Mouse (Mus musculus): ENCODE measurements around the gene Fsd1l. TPM values are rescaled to one million over a fixed set of nuclear protein-coding genes. Genes with fewer than 3 reads are reported as not detected.
"Not testable (repeated sequence)": the region's sequence is repeated elsewhere in the genome, so short reads cannot be mapped to it uniquely, and the experiment has no call there.

Gene Fsd1l
- polyA plus RNA-seq, 1 experiment: 0.53 TPM

DNA sequence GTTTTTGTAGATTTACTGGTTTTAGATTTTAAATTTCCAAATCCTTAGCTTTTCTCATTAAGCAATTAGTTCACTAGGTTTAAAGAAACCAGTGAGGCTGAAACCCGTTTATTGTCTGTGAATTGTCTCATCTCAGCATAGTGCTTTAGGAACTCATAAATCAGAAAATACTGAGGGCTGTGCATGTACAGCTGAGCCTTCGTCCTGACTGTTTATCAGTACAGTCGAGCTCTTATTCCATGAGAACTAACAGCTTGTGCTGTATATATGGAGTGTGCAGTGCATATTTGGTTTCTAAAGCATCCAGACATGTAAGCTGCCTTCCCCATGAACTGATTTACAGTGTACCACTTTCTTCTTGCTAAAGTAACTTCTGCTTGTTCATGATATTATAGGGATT is 26.8 kb downstream of the Fsd1l start:
- H3K27me3 ChIP-seq (ENCODE audit: control insufficient read depth, insufficient read depth, low read length): no peaks in the 10 kb centered on the region
- WGBS: 76% methylated on average over 3 of the region's 3 CpGs
- no peak overlapping the region for H3K27ac ChIP-seq (ENCODE audit: insufficient read depth, low read depth, low read length)
- no peaks in the 10 kb centered on the region for H3K4me1 ChIP-seq (ENCODE audit: control insufficient read depth, insufficient read depth, insufficient read length, low read length)
- H3K4me3 ChIP-seq (ENCODE audit: low read depth, low read length): no peak overlapping the region
- H3K36me3 ChIP-seq (ENCODE audit: control insufficient read depth, insufficient read depth, low read length): peaks cover 11% of the 10 kb centered on the region
- no peak for TF ChIP-seq CTCF (IDR thresholded peaks at IDR 0.05; ENCODE audit: extremely low read depth, insufficient read length, insufficient replicate concordance, low read depth, low read length)
- TF ChIP-seq POLR2A (IDR thresholded peaks at IDR 0.05; ENCODE audit: low read depth, low read length): no peak

DNA sequence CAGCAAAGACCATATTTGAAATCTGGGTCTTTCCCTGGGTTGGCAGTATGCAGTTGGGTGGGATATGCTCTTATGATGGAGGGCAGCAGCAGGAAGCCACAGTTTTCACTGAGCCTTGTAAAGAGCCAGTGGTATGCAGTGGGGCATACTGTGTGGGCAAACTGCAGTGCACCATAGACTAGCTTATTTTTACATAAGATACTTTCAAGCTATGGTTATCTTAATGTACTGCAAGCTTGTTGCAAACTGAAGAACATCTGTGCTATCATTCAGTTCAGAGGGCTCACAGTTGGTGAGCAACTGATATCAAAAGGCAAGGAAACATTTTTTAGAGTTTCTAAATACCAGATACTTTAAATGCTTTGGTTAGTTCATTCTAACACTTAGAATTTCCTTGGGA is 29.4 kb downstream of the Fsd1l start:
- H3K27me3 ChIP-seq (ENCODE audit: control insufficient read depth, insufficient read depth, low read length): no peaks in the 10 kb centered on the region
- H3K36me3 ChIP-seq (ENCODE audit: control insufficient read depth, insufficient read depth, low read length): peaks cover 7% of the 10 kb centered on the region
- H3K27ac ChIP-seq (ENCODE audit: insufficient read depth, low read depth, low read length): no peak overlapping the region
- no peak overlapping the region for H3K4me3 ChIP-seq (ENCODE audit: low read depth, low read length)
- no peaks in the 10 kb centered on the region for H3K4me1 ChIP-seq (ENCODE audit: control insufficient read depth, insufficient read depth, insufficient read length, low read length)
- TF ChIP-seq POLR2A (IDR thresholded peaks at IDR 0.05; ENCODE audit: low read depth, low read length) (no peak), CTCF (IDR thresholded peaks at IDR 0.05; ENCODE audit: extremely low read depth, insufficient read length, insufficient replicate concordance, low read depth, low read length) (no peak)

DNA sequence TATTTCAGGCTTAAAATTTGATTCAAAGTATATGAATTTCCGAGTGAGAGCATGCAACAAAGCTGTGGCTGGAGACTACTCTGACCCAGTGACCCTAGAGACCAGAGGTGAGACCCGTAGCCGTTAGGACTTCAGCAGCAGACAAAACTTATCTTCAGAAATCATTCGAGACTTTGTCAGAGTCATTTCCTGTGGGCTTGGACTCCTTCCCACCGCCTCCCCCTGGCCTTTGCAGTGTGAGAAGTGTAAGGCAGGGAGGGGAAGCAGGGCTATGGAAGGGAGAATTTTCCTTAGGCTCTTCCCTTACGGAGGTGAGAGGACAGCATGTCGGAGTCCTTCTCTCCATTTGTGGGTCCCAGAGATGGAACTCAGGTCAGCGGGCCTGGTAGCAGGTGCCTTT is 50.8 kb downstream of the Fsd1l start:
- WGBS: 77% methylated on average over 8 of the region's 8 CpGs

DNA sequence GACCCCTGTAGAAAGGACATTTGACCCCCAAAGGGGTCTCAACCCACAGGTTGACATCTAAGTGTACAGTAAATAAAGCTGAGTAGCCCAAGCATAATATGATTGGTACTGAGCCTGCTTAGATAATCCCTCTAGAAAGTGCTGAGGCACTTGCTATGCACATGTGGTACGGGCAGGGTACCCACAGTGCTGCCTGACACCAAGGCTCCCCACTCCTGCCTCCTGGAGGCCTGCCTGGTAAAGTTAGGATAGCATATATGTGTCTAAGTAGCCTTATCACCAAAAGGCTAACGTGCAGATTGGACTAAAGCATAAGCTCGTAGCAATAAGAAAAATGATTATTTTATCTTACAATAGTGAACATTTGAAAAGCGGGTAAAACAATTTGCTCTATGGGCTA is 57.7 kb downstream of the Fsd1l start:
- Histone ChIP-seq H3K27me3 (ENCODE audit: control insufficient read depth, insufficient read depth, low read length) (no peaks in the 10 kb centered on the region), H3K27ac (ENCODE audit: insufficient read depth, low read depth, low read length) (no peak overlapping the region), H3K4me1 (ENCODE audit: control insufficient read depth, insufficient read depth, insufficient read length, low read length) (no peaks in the 10 kb centered on the region), H3K36me3 (ENCODE audit: control insufficient read depth, insufficient read depth, low read length) (peaks cover 1% of the 10 kb centered on the region), H3K4me3 (ENCODE audit: low read depth, low read length) (no peak overlapping the region)
- WGBS: 83% methylated on average over 4 of the region's 4 CpGs
- TF ChIP-seq CTCF (IDR thresholded peaks at IDR 0.05; ENCODE audit: extremely low read depth, insufficient read length, insufficient replicate concordance, low read depth, low read length): no peak
- TF ChIP-seq POLR2A (IDR thresholded peaks at IDR 0.05; ENCODE audit: low read depth, low read length): no peak

More for the DNA sequence above, 50.8 kb downstream of the Fsd1l start:
- H3K4me3 ChIP-seq (ENCODE audit: low read depth, low read length): no peak overlapping the region
- H3K27ac ChIP-seq (ENCODE audit: insufficient read depth, low read depth, low read length): no peak overlapping the region
- TF ChIP-seq POLR2A (IDR thresholded peaks at IDR 0.05; ENCODE audit: low read depth, low read length): no peak
- H3K36me3 ChIP-seq (ENCODE audit: control insufficient read depth, insufficient read depth, low read length): peaks cover 5% of the 10 kb centered on the region
- H3K27me3 ChIP-seq (ENCODE audit: control insufficient read depth, insufficient read depth, low read length): no peaks in the 10 kb centered on the region
- H3K4me1 ChIP-seq (ENCODE audit: control insufficient read depth, insufficient read depth, insufficient read length, low read length): no peaks in the 10 kb centered on the region

DNA sequence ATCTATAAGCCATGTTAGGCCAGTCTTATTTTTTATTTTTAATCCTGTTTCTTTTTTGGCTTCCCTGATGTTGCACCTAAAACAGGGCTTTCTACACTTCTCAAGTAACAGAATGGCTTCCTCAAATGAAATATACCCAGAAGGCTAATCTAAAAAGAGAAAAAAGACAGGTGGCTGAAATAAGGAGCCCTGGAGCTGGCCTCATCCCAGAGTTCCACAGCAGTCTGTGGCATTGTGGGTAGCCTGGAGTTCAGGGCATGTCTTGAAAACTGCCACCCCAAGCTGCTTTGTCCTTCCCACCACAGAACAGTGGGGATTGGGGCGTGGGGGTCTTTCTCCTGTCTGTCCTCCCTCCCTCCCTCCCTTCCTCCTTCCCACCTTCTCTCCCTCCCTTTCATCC is 60.1 kb downstream of the Fsd1l start:
- no peak for TF ChIP-seq CTCF (IDR thresholded peaks at IDR 0.05; ENCODE audit: extremely low read depth, insufficient read length, insufficient replicate concordance, low read depth, low read length)
- TF ChIP-seq POLR2A (IDR thresholded peaks at IDR 0.05; ENCODE audit: low read depth, low read length): no peak
- WGBS: 100% methylated on average over 1 of the region's 1 CpGs
- peaks cover 7% of the 10 kb centered on the region for H3K36me3 ChIP-seq (ENCODE audit: control insufficient read depth, insufficient read depth, low read length)

DNA sequence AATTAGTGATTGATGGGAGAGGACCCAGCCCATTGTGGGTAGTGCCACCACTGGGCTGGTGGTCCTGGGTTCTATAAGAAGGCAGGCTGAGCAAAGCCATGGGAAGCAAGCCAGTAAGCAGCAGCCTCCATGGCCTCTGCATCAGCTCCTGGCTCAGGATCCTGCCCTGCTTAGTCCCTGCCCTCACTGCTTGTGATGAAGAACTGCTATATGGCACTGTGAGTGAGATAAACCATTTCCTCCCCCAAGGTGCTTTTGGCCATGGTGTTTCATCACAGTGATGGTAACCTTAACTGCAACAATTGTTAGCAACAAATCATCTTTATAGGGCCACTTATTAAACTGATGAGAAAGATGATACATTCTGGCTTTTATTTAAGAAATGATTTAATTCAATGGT is 77.9 kb downstream of the Fsd1l start:
- H3K36me3 ChIP-seq (ENCODE audit: control insufficient read depth, insufficient read depth, low read length); H3K27ac ChIP-seq (ENCODE audit: insufficient read depth, low read depth, low read length); H3K4me1 ChIP-seq (ENCODE audit: control insufficient read depth, insufficient read depth, insufficient read length, low read length); H3K27me3 ChIP-seq (ENCODE audit: control insufficient read depth, insufficient read depth, low read length); H3K4me3 ChIP-seq (ENCODE audit: low read depth, low read length): not testable (repeated sequence)

More for the DNA sequence above, 60.1 kb downstream of the Fsd1l start:
- no peaks in the 10 kb centered on the region for H3K27me3 ChIP-seq (ENCODE audit: control insufficient read depth, insufficient read depth, low read length)
- no peaks in the 10 kb centered on the region for H3K4me1 ChIP-seq (ENCODE audit: control insufficient read depth, insufficient read depth, insufficient read length, low read length)
- H3K4me3 ChIP-seq (ENCODE audit: low read depth, low read length): no peak overlapping the region
- no peak overlapping the region for H3K27ac ChIP-seq (ENCODE audit: insufficient read depth, low read depth, low read length)

DNA sequence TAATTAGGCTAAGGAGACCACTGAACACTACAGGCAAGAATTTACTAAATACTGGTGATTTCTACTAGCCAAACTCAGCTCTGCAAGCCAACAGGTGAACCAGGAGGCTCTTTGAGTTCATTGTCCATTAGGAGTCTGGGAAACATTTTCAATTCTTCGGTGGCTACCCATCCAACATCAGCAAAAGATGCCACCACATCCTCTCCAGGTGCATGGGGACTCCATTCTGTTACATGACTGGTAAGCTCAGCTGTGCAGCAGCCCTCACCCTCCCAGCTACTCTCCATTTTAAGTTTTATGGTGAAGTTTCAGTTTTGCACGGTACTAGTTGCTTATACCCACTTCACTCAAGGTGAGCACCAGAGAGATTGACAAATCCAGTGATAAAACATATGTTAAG is 78.8 kb downstream of the Fsd1l start:
- Histone ChIP-seq H3K27ac (ENCODE audit: insufficient read depth, low read depth, low read length) (no peak overlapping the region), H3K4me3 (ENCODE audit: low read depth, low read length) (no peak overlapping the region), H3K27me3 (ENCODE audit: control insufficient read depth, insufficient read depth, low read length) (no peaks in the 10 kb centered on the region), H3K36me3 (ENCODE audit: control insufficient read depth, insufficient read depth, low read length) (no peaks in the 10 kb centered on the region), H3K4me1 (ENCODE audit: control insufficient read depth, insufficient read depth, insufficient read length, low read length) (no peaks in the 10 kb centered on the region)
- 80% methylated on average over 2 of the region's 2 CpGs for WGBS
- TF ChIP-seq CTCF (IDR thresholded peaks at IDR 0.05; ENCODE audit: extremely low read depth, insufficient read length, insufficient replicate concordance, low read depth, low read length) (no peak), POLR2A (IDR thresholded peaks at IDR 0.05; ENCODE audit: low read depth, low read length) (no peak)

DNA sequence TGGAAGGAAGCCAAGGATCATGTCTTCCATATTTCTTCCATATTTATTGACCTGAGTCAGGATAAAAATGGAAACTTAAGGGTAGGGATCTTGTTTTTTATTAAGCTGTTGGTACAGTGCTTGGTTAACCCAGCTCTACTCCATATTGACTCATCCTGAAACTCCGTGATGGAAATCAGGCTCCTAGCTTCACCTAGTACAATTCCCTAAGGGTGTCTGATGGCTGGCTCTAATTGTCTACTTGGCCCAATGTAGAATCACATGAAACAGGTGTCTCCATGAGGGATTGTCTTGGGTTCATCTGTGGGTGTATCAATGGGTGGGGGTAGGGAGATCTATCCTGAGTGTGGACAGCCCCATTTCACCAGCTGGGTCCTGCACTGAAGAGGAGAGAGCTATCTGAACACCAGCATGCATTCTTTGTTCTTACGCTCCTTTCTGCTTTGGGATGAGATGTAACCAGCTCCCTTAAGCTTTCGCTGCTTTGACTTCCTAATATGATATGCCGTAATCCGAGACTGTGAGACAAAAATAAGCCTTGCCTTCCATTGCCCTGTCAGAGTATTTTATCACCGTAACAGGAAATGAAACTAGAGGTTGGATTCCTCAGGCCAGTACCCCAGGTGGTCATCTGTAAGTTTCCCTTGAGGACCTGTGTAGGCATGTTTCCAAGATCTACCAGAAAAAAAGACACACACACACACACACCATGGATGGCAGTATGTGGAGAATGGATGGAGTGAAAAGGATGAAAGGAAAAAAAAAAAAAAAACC is 79.5 kb downstream of the Fsd1l start:
- no peak overlapping the region for H3K4me3 ChIP-seq (ENCODE audit: low read depth, low read length)
- no peaks in the 10 kb centered on the region for H3K4me1 ChIP-seq (ENCODE audit: control insufficient read depth, insufficient read depth, insufficient read length, low read length)
- WGBS: 87% methylated on average over 6 of the region's 6 CpGs
- no peaks in the 10 kb centered on the region for H3K27me3 ChIP-seq (ENCODE audit: control insufficient read depth, insufficient read depth, low read length)
- TF ChIP-seq POLR2A (IDR thresholded peaks at IDR 0.05; ENCODE audit: low read depth, low read length) (no peak), CTCF (IDR thresholded peaks at IDR 0.05; ENCODE audit: extremely low read depth, insufficient read length, insufficient replicate concordance, low read depth, low read length) (no peak)
- no peak overlapping the region for H3K27ac ChIP-seq (ENCODE audit: insufficient read depth, low read depth, low read length)
- no peaks in the 10 kb centered on the region for H3K36me3 ChIP-seq (ENCODE audit: control insufficient read depth, insufficient read depth, low read length)

All from small intestine, adult 2 months (tissue).